Comparison of ENCODE assay signal across 24 mouse cellular contexts in the genomic region with DNA sequence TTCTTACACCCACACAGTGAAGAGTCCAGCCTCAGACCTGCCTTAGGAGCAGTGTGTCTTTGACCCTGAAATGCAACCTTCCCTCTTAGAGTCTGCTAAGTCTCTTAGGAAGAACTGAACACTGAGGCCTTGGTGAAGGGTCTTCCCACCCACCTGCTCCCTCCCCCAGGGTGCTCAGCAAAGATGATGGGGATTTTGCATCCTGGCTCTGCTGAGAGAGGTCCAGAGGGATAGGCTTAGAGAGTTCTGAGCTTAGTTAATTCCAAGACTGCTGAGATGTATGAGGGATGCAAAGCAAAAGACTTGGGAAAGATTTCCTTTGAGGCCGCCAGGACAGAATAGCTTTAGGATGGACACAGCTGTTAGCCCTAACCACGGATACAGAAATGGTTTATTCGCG. TPM values are rescaled to one million over a fixed set of nuclear protein-coding genes. Genes with fewer than 3 reads are reported as not detected.
DNase-seq lines count a peak whose midpoint lies in the region; ATAC-seq lines count a peak whose summit lies in the region.
"Had no signal": no experiment of that assay in that cellular context is flagged by ENCODE, and none has a peak within 500 bp of the region (broad histone marks: within the 10 kb centered on the region; RNA-seq: fewer than 3 reads in every experiment).

No protein-coding gene starts in this region.

- H3K4me3 ChIP-seq in intestine, embryonic 14.5 days (ENCODE audit: low read depth, low read length) = no peak overlapping the region
- H3K4me3 ChIP-seq in intestine, embryonic 16.5 days (ENCODE audit: low read length) = no peak overlapping the region
- H3K4me3 ChIP-seq in lung, embryonic 16.5 days (ENCODE audit: low read length) = no peak overlapping the region
- H3K4me3 ChIP-seq in embryonic facial prominence, embryonic 12.5 days = no peak overlapping the region
- H3K4me3 ChIP-seq: embryonic facial prominence, embryonic 15.5 days; gastrocnemius, adult 2 months; heart, adult 2 months; hindbrain, embryonic 12.5 days had no signal

- ATAC-seq in intestine, embryonic 14.5 days (replicated peaks; ENCODE audit: low FRiP score, low TSS enrichment, low read depth) = no peak
- no peak for ATAC-seq in intestine, embryonic 16.5 days
- no peak for ATAC-seq in lung, embryonic 16.5 days (ENCODE audit: low read depth)
- ATAC-seq in embryonic facial prominence, embryonic 12.5 days (ENCODE audit: insufficient number of reproducible peaks, insufficient read depth, low FRiP score, low TSS enrichment) = no peak
- ATAC-seq: forebrain, embryonic 14.5 days; forebrain, postnatal 0 days; intestine, postnatal 0 days; Patski had no signal

- no peak overlapping the region for H3K9ac ChIP-seq in intestine, embryonic 14.5 days (ENCODE audit: low read length)
- H3K9ac ChIP-seq in intestine, embryonic 16.5 days (ENCODE audit: low read depth, low read length) = no peak overlapping the region
- no peak overlapping the region for H3K9ac ChIP-seq in lung, embryonic 16.5 days (ENCODE audit: low read length)
- H3K9ac ChIP-seq in embryonic facial prominence, embryonic 12.5 days = no peak overlapping the region
- H3K9ac ChIP-seq: embryonic facial prominence, embryonic 15.5 days; forebrain, postnatal 0 days; hindbrain, embryonic 12.5 days had no signal

- no peaks in the 10 kb centered on the region for H3K36me3 ChIP-seq in intestine, embryonic 14.5 days (ENCODE audit: control insufficient read depth, insufficient read depth, low read length)
- H3K36me3 ChIP-seq in intestine, embryonic 16.5 days (ENCODE audit: control insufficient read depth, insufficient read depth, low read length) = no peaks in the 10 kb centered on the region
- no peaks in the 10 kb centered on the region for H3K36me3 ChIP-seq in lung, embryonic 16.5 days (ENCODE audit: control insufficient read depth, insufficient read depth, low read length)
- H3K36me3 ChIP-seq in embryonic facial prominence, embryonic 12.5 days = no peaks in the 10 kb centered on the region
- H3K36me3 ChIP-seq: embryonic facial prominence, embryonic 15.5 days; G1E; hindbrain, embryonic 12.5 days had no signal

- no peaks in the 10 kb centered on the region for H3K9me3 ChIP-seq in intestine, embryonic 14.5 days (ENCODE audit: control insufficient read depth, low read length)
- no peaks in the 10 kb centered on the region for H3K9me3 ChIP-seq in intestine, embryonic 16.5 days (ENCODE audit: control insufficient read depth, low read length)
- H3K9me3 ChIP-seq in lung, embryonic 16.5 days (ENCODE audit: control insufficient read depth, low read length) = no peaks in the 10 kb centered on the region
- H3K9me3 ChIP-seq in embryonic facial prominence, embryonic 12.5 days = no peaks in the 10 kb centered on the region
- H3K9me3 ChIP-seq: embryonic facial prominence, embryonic 15.5 days; hindbrain, embryonic 12.5 days had no signal

- WGBS in intestine, embryonic 14.5 days = 53% methylated on average over 4 of the region's 4 CpGs
- 61% methylated on average over 4 of the region's 4 CpGs for WGBS in intestine, embryonic 16.5 days
- 67% methylated on average over 4 of the region's 4 CpGs for WGBS in lung, embryonic 16.5 days
- WGBS in embryonic facial prominence, embryonic 12.5 days = 58% methylated on average over 4 of the region's 4 CpGs

- peak; percentile 83 for DNase-seq in heart, adult 11 months
- DNase-seq in heart, postnatal 14 days = no peak
- no peak for DNase-seq in intestine, embryonic 14.5 days (ENCODE audit: low spot score)
- DNase-seq in lung, postnatal 4 days = no peak
- DNase-seq in thymus, postnatal 4 days = no peak
- DNase-seq: B cell, adult 2 months; cerebellum, adult 18-20 months; cerebellum, adult 9-10 months; gastrocnemius, postnatal 25 days; heart, postnatal 4 days had no signal

- peak overlapping the region; percentile 60; the same call in 1 of the 2 replicates for H3K27ac ChIP-seq in intestine, embryonic 14.5 days (ENCODE audit: low read depth)
- H3K27ac ChIP-seq in intestine, embryonic 16.5 days (ENCODE audit: low read length) = no peak overlapping the region
- peak overlapping the region; percentile 76 for H3K27ac ChIP-seq in lung, embryonic 16.5 days (ENCODE audit: low read length)
- H3K27ac ChIP-seq in embryonic facial prominence, embryonic 12.5 days = 0 out of 2 replicates have a peak overlapping the region, but pooled peaks have one; percentile 41
- H3K27ac ChIP-seq: embryonic facial prominence, embryonic 15.5 days; gastrocnemius, adult 2 months; heart, adult 2 months; hindbrain, embryonic 12.5 days had no signal

- H3K27me3 ChIP-seq in intestine, embryonic 14.5 days (replicated peaks; ENCODE audit: control insufficient read depth, insufficient read depth, low read length) = peaks cover 5% of the 10 kb centered on the region
- H3K27me3 ChIP-seq in intestine, embryonic 16.5 days (replicated peaks; ENCODE audit: control insufficient read depth, insufficient read depth, low read length) = peaks cover 24% of the 10 kb centered on the region
- no peaks in the 10 kb centered on the region for H3K27me3 ChIP-seq in lung, embryonic 16.5 days (ENCODE audit: control insufficient read depth, insufficient read depth, low read depth, low read length)
- peaks cover 30% of the 10 kb centered on the region for H3K27me3 ChIP-seq in embryonic facial prominence, embryonic 12.5 days
- H3K27me3 ChIP-seq: CH12.LX, Patski had no signal

- intact Hi-C loops in heart, postnatal 14 days (cut with DNase I) = no loop called here

- peaks cover 18% of the 10 kb centered on the region for H3K4me1 ChIP-seq in intestine, embryonic 14.5 days (replicated peaks; ENCODE audit: control insufficient read depth, insufficient read depth, low read length)
- H3K4me1 ChIP-seq in intestine, embryonic 16.5 days (ENCODE audit: control insufficient read depth, insufficient read depth, low read length) = peaks cover 13% of the 10 kb centered on the region
- H3K4me1 ChIP-seq in lung, embryonic 16.5 days (replicated peaks; ENCODE audit: control insufficient read depth, insufficient read depth, low read length) = peaks cover 41% of the 10 kb centered on the region
- peaks cover 20% of the 10 kb centered on the region for H3K4me1 ChIP-seq in embryonic facial prominence, embryonic 12.5 days

- H3K4me2 ChIP-seq in intestine, embryonic 14.5 days (ENCODE audit: low read length) = no peak overlapping the region
- no peak overlapping the region for H3K4me2 ChIP-seq in intestine, embryonic 16.5 days (ENCODE audit: low read depth, low read length)
- H3K4me2 ChIP-seq in lung, embryonic 16.5 days (ENCODE audit: low read depth, low read length) = no peak overlapping the region
- H3K4me2 ChIP-seq in embryonic facial prominence, embryonic 12.5 days (replicated peaks) = no peak overlapping the region
- H3K4me2 ChIP-seq: embryonic facial prominence, embryonic 15.5 days; heart, embryonic 11.5 days; hindbrain, embryonic 12.5 days had no signal

RNA-seq across cellular contexts. Expression of gene Adam12, which starts 4.8 kb away (rescaled TPM):
- 1 to 10 TPM; 4.5 to 6.2 TPM for total RNA-seq in heart, postnatal 14 days (2021)
- 13.8 and 15.1 TPM in 2 replicates for polyA plus RNA-seq in intestine, embryonic 14.5 days (2014; fragmentation: Nextera tagmentation; extraction: Ambion mirVana)
- 3.0 and 3.1 TPM in 2 replicates for polyA plus RNA-seq in intestine, embryonic 16.5 days (2015; fragmentation: Nextera tagmentation; extraction: Ambion mirVana)
- 15.3 and 15.7 TPM in 2 replicates for polyA plus RNA-seq in lung, embryonic 16.5 days (2015; fragmentation: Nextera tagmentation; extraction: Ambion mirVana)
- 4.7 and 4.8 TPM in 2 replicates for polyA plus RNA-seq in embryonic facial prominence, embryonic 12.5 days (2016; fragmentation: Nextera tagmentation; extraction: Ambion mirVana)
- total RNA-seq: CH12.LX had no signal
- polyA plus RNA-seq: G1E had no signal
